Mouse (Mus musculus): Measurements from ENCODE around the gene Olfr1471. TPM values are rescaled to one million over a fixed set of nuclear protein-coding genes. Genes with fewer than 3 reads are reported as not detected.
"Not testable (repeated sequence)": the region's sequence is repeated elsewhere in the genome, so short reads cannot be mapped to it uniquely, and the experiment has no call there.

The Olfr1471 gene
- total RNA-seq (2021) = not detected
- long read RNA-seq, experiment 1 = 0 reads
- long read RNA-seq, experiment 2 = 0 reads

DNA sequence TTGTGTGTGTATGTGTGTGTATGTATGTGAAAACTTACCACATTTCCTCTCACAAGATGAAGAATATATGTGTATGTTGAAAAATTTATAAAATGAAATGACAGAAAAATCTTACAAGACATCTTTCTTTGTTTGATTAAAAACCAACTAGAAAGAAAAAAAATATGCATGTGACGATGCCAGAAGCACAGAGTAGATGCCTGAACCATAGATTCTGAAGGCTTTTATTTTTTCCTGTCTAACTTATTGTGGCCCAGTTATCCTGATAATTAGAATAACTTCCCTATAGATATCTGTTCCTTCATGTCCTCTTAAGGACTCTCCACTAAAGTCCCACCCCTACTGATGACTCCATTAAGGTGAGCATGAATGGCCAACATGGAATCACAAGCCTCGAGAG, at the start of gene Olfr1471:
TSS of gene Olfr1471 (plus strand) at position 301 of the 400 bp plus-strand sequence.
- DNase-seq = not testable (repeated sequence)

DNA sequence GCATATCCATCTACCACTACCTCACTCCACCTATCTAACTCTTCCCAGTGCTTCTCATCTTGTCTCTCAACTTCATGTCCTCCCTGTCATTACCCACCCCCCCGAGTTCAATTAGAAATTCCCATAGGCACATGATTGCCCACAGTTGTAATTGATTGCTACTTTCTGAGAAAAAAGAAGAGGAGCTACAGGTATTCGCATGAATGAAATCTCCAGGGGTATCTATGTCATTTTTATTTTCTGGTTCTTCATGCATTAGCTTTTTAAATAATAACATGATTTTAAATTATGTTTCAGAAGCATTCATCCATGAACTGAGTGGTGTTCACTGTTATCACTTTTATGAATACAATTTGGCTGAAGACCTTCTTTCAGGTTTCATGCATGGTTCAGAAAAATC, 35.7 kb upstream of the Olfr1471 start, which contains the start of gene Olfr1469:
TSS of gene Olfr1469 (plus strand) at position 301 of the 400 bp plus-strand sequence.
- no peak for DNase-seq

DNA sequence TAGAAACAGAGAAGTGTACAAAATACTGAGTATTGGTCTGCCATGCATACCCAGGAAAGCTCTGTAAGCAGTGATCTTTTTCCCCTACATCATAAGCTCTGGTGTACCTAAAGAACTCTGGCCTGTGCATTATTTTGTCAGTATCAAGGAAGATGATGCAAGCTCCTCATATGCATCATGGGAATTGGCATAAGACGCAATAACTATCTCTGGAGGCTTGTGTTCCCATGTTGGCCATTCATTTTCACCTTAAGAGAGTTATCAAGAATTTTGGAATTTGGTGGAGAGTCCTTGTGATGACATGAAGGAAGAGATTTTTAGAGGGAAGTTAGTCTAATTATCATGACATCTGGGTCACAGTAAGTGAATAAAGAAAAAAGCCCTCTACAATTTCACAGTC, 12.8 kb downstream of the Olfr1471 start, which contains the start of gene Olfr1472:
TSS of gene Olfr1472 (minus strand) at position 101 of the 400 bp plus-strand sequence.
- DNase-seq = no peak

DNA sequence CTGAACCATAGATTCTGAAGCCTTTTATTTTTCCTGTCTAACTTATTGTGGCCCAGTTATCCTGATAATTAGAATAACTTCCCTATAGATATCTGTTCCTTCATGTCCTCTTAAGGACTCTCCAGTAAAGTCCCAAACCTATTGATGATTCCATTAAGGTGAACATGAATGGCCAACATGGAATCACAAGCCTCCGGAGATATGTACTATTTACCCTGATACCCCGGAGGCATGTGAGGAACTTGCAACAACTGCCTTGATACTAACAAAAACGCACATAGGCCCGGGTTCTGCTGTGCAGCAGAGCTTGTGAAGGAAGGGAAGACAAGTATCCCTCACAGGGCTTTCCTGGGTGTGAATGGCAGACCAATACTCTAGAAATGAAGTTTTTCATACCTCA, 26.1 kb downstream of the Olfr1471 start, which contains the start of gene Olfr1474:
TSS of gene Olfr1474 (plus strand) at position 301 of the 400 bp plus-strand sequence.
- not testable (repeated sequence) for DNase-seq

DNA sequence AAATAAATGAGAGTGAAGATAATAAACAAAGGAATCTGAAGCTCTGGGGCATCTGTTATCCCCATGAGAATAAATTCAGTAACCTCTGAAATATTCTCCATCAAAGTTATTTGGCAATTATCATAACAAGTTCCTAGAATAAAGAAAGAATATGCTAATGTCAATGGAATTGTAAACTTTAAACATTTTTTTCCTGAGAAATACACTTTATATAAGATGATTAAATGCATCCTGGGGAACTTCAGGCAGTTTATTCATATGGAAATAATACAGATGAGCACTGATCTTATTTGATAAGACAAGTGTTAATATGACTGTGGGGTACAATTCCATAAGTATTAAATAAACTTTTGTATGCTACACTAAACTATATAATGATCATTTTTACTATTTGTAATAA, 36.9 kb downstream of the Olfr1471 start, which contains the start of gene Olfr1475:
TSS of gene Olfr1475 (minus strand) at position 101 of the 400 bp plus-strand sequence.
- no peak for DNase-seq

DNA sequence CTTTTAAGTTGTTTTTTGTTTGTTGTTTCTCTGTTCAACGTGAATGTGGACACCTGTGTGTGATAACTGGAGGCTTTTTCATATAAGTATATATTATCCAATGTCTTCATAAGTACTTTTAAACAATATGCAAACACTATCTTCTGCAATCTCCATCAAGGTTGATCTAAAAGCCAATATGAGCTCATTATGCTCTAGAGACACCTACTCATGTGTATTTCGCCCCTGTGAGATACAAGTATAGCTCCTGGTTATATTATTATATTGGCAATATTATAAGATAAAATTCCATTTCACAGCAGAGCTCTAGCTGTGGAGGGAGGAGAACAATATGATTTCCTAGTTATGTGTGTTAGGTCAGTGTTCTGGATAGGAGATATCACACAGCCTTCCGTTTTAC, 57.0 kb downstream of the Olfr1471 start, which contains the start of gene Olfr1477:
TSS of gene Olfr1477 (plus strand) at position 301 of the 400 bp plus-strand sequence.
- no peak for DNase-seq

Other genes starting within 250 kb of the Olfr1471 start
- not detected for gene Olfr1463, start 212.1 kb upstream of the Olfr1471 start, total RNA-seq (2021)
- not detected for gene Olfr1465, start 127.9 kb upstream of the Olfr1471 start, total RNA-seq (2021)
- not detected for gene Olfr1466, start 104.5 kb upstream of the Olfr1471 start, total RNA-seq (2021)
- gene Olfr1467, start 81.2 kb upstream of the Olfr1471 start, total RNA-seq (2021) = not detected
- not detected for gene Olfr1469, start 35.6 kb upstream of the Olfr1471 start, total RNA-seq (2021)
- gene Olfr1472, start 12.7 kb downstream of the Olfr1471 start, total RNA-seq (2021) = not detected
- gene Olfr1474, start 26.2 kb downstream of the Olfr1471 start, total RNA-seq (2021) = not detected
- not detected for gene Olfr1475, start 36.8 kb downstream of the Olfr1471 start, total RNA-seq (2021)
- not detected for gene Olfr1477, start 57.1 kb downstream of the Olfr1471 start, total RNA-seq (2021)
- not detected for gene Olfr1480, start 84.5 kb downstream of the Olfr1471 start, total RNA-seq (2021)
- gene Olfr1484, start 140.1 kb downstream of the Olfr1471 start, total RNA-seq (2021) = not detected
- not detected for gene Olfr1487, start 174.0 kb downstream of the Olfr1471 start, total RNA-seq (2021)
- not detected for gene Olfr1489, start 188.2 kb downstream of the Olfr1471 start, total RNA-seq (2021)
- not detected for gene Olfr1490, start 207.7 kb downstream of the Olfr1471 start, total RNA-seq (2021)

All from heart, adult 18-20 months (tissue).